Mouse (Mus musculus) bone marrow, adult 2 months (tissue): Measurements from ENCODE around the gene Arpc5l.

Experiments used
- CTCF ChIP-seq: fragments of 200-500 bp; IDR thresholded peaks from 2 replicates; pipeline ENCODE4 v1.5.1; 2011; ENCODE audit warnings: low read length, control low read depth; ENCODE audit not compliant: control insufficient read depth, insufficient read depth
- POLR2A ChIP-seq: fragments of 200-500 bp; IDR thresholded peaks from 2 replicates; pipeline ENCODE4 v1.6.1; 2011; ENCODE audit warnings: low read depth, mild to moderate bottlenecking, control low read depth, low read length, borderline replicate concordance; ENCODE audit not compliant: control insufficient read depth

DNA sequence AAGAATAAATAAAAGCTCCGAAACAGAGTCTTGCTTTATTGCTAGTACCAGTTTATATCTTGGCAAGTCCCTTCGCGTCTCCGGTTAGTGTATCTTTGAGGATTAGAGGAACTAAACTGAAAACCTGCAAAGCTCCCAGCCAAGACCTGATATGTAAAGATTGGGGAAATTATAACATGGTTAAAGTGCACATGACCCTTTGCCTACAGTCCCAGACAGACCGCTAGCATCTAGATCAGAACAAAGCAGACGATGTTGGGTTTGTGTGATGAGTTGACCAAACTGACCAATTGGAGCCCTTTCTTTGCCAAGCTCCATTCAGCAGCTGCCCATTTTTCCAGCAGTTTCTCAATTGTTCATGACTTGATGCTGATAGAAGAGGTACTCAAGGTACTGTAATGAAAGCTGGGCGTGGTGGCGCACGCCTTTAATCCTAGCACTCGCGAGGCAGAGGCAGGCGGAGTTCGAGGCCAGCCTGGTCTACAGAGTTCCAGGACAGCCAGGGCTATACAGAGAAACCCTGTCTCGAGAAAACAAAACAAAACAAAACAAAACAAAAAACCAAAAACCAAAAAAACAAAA, 1.1 kb downstream of the Arpc5l start:
- TF ChIP-seq CTCF (no peak), POLR2A (no peak)
